Mouse (Mus musculus) cortical plate, adult 2 months (tissue): ENCODE measurements around the gene B9d1.

Experiments used
- CTCF ChIP-seq: fragments of 200-500 bp; IDR thresholded peaks from 2 replicates; pipeline ENCODE4 v1.5.1; 2011; ENCODE audit warnings: mild to moderate bottlenecking, control low read depth, low read length; ENCODE audit not compliant: insufficient read depth; ENCODE audit errors: extremely low read depth
- POLR2A ChIP-seq: fragments of 200-500 bp; IDR thresholded peaks from 2 replicates; pipeline ENCODE4 v1.6.1; 2011; ENCODE audit warnings: mild to moderate bottlenecking, low read length, control low read depth; ENCODE audit not compliant: insufficient read depth; ENCODE audit errors: extremely low read depth

GRCm38 (mm10) chr11:61469317-61469917 is 35.5 kb upstream of the B9d1 start:
- TF ChIP-seq CTCF (no peak), POLR2A (no peak)
